Mouse (Mus musculus) adrenal gland, postnatal 0 days (tissue): Measurements from ENCODE around the gene Nfil3. TPM values are rescaled to one million over a fixed set of nuclear protein-coding genes. Genes with fewer than 3 reads are reported as not detected.

Experiments
- polyA plus RNA-seq: library from polyadenylated mRNA; unstranded; fragments of >200 nt; fragmentation: Nextera tagmentation; extraction: Ambion mirVana; gene quantifications from 2 replicates; pipeline ENCODE4 v1.2.1, GENCODE M21; 2015

The Nfil3 gene
- polyA plus RNA-seq = 14.2 and 14.5 TPM in 2 replicates

GRCm38 (mm10) chr13:52980951-52981421 is at the start of gene Nfil3:
Gene Nfil3, minus strand, starts transcription at chr13:52981073.

DNA sequence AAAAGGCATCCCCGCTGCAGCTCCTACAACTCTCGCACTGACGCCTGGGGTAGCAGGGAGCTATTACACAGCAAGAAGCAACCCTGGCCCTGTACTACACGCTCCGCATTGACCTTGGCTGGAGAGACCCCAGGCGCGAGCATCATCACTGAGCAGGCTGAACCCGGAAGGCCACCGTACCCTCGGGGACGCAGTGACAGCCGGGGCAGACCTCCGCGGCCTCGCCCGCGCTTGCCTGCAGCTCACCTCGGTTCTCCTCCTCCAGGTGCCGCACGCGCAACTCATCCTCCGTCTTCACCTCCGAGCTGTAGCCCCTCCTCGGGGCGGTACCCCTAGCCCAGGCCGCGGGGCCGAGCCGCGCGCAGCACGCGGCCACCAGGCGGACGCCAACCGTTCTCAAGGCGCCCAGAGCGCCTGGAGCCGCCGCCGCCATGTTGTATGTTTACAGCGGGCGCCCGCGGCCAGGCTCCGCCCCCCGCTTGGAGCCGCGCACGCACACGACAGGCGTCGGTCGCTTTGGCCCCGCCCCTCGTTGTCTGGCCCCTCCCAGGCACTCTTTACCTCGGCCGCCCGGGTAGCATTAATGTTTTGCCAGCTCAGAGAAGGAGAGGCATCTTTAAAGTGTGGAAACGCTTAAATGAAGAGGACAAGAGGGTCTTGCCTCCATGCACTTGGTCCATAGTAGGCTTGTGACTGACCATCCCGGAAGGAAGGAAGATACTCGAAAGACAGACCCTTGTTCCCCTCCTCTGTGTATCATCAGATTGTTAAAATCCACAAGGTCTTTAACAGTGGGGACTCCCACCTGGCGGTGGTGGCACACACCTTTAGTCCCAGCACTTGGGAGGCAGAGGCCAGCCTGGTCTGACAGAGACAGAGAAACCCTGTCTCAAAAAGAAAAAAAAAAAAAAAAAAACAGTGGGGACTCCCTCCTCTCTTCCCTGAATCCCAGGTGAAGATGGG is 51.4 kb downstream of the Nfil3 start, which contains the start of gene Auh:
Auh (minus strand) TSS at position 473 of the 963 bp plus-strand sequence.

Other genes with a start within 250 kb of the Nfil3 start
- gene Auh, start 51.4 kb downstream of the Nfil3 start, polyA plus RNA-seq = 86.8 and 107 TPM in 2 replicates